Mouse (Mus musculus): ENCODE data around the gene Gpr19. TPM values are rescaled to one million over a fixed set of nuclear protein-coding genes. Genes with fewer than 3 reads are reported as not detected.
A peak's percentile ranks its signal among the peaks of the same experiment; 100 is the strongest.

Gene Gpr19
- polyA plus RNA-seq, 1 experiment from 2014 or later, result 11.1 TPM

DNA sequence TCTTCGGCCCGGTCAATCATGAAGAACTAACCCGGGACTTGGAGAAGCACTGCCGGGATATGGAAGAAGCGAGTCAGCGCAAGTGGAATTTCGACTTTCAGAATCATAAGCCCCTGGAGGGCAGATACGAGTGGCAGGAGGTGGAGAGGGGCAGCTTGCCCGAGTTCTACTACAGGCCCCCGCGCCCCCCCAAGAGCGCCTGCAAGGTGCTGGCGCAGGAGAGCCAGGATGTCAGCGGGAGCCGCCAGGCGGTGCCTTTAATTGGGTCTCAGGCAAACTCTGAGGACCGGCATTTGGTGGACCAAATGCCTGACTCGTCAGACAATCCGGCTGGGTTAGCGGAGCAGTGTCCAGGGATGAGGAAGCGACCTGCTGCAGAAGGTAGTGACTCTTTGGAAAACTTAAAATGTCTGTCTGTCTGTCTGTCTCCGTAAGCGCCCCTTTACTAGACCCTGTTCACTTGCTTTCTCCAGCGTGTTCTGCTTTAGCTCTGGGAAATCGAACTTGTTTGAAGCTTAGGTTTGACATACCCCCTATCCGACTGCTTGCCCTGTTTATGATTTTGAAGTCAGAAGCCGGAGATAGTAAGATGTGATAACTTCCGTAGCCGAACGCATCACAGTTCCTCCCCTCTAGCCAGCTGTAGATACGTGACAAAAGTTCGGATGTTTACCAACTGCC is 22.8 kb upstream of the Gpr19 start:
- no peaks in the 10 kb centered on the region for H3K27me3 ChIP-seq (ENCODE audit: insufficient read depth, low read length)
- H3K9me3 ChIP-seq (replicated peaks; ENCODE audit: low read length), result no peaks in the 10 kb centered on the region
- ATAC-seq (replicated peaks; ENCODE audit: low FRiP score, low read depth) (no peak), DNase-seq (ENCODE audit: low spot score) (peak; percentile 64)
- H3K27ac ChIP-seq, result peak overlapping the region; percentile 95
- TF ChIP-seq CTCF (IDR thresholded peaks at IDR 0.05; ENCODE audit: low read depth), result peak; percentile 11; the same call in 1 of the 2 replicates
- 0 out of 2 replicates have a peak, but pooled peaks cover 3% of the 10 kb centered on the region for H3K36me3 ChIP-seq (ENCODE audit: insufficient read depth, low read length)
- H3K4me3 ChIP-seq (replicated peaks; ENCODE audit: low read depth, low read length), result peak overlapping the region; percentile 71
- WGBS, result under 1% methylated on average over 32 of the region's 32 CpGs
- peak overlapping the region; percentile 91 for H3K4me2 ChIP-seq (ENCODE audit: low read length)
- peak overlapping the region; percentile 90 for H3K9ac ChIP-seq (ENCODE audit: low read depth, low read length)
- H3K4me1 ChIP-seq (replicated peaks; ENCODE audit: insufficient read depth, low read length), result peaks cover 8% of the 10 kb centered on the region; the same call in 1 of the 2 replicates

DNA sequence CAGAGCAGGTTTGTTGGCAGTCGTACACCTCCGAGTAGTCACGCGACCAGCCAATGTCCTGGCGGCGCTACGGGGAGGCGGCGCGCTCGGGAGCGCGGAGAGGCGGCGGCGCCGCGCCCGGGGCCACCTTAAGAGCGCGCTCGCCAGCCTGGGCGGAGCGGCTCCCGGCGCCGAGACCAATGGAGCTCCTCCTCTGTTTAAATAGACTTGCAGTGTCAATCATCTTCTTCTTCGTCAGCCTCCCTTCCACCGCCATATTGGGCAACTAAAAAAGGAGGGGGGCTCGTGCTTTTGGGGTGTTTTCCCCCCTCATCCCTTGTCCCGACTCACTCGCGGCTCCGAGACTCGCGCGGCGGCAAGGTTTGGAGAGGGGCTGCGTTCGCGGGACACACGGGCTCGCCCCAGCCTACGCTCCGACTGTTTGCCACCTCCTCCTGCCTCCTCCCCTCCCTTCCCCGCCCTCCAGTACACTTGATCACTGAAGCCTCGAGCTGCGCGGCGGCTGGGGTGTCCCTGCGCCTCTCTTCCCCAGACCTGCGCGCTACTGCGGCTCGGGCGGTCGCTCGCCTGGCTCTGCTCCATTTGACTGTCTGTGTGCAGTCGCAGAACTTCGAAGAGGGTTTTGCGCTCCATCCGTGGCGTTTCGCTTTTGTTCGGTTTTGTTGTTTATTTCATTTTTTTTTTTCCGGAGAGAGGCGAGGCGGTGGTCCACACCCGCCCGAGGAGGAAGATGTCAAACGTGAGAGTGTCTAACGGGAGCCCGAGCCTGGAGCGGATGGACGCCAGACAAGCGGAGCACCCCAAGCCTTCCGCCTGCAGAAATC is 22.0 kb upstream of the Gpr19 start, which contains the start of gene Cdkn1b:
Gene Cdkn1b, plus strand, starts transcription at position 212 of the 824 bp plus-strand sequence.
- Histone ChIP-seq H3K4me3 (replicated peaks; ENCODE audit: low read depth, low read length) (peak within 1 kb of the TSS; percentile 71), H3K4me2 (ENCODE audit: low read length) (peak within 1 kb of the TSS; percentile 91), H3K36me3 (ENCODE audit: insufficient read depth, low read length) (0 out of 2 replicates have a peak, but pooled peaks cover 3% of the 10 kb centered on the region), H3K9ac (ENCODE audit: low read depth, low read length) (peak within 1 kb of the TSS; percentile 90), H3K27me3 (ENCODE audit: insufficient read depth, low read length) (no peaks in the 10 kb centered on the region), H3K27ac (peak within 1 kb of the TSS; percentile 95), H3K9me3 (replicated peaks; ENCODE audit: low read length) (no peaks in the 10 kb centered on the region), H3K4me1 (replicated peaks; ENCODE audit: insufficient read depth, low read length) (peaks cover 8% of the 10 kb centered on the region; the same call in 1 of the 2 replicates)
- ATAC-seq (replicated peaks; ENCODE audit: low FRiP score, low read depth), result peak; percentile 93
- DNase-seq (ENCODE audit: low spot score), result peak; percentile 99
- under 1% methylated on average over 76 of the region's 77 CpGs for WGBS
- TF ChIP-seq CTCF (IDR thresholded peaks at IDR 0.05; ENCODE audit: low read depth), result no peak

DNA sequence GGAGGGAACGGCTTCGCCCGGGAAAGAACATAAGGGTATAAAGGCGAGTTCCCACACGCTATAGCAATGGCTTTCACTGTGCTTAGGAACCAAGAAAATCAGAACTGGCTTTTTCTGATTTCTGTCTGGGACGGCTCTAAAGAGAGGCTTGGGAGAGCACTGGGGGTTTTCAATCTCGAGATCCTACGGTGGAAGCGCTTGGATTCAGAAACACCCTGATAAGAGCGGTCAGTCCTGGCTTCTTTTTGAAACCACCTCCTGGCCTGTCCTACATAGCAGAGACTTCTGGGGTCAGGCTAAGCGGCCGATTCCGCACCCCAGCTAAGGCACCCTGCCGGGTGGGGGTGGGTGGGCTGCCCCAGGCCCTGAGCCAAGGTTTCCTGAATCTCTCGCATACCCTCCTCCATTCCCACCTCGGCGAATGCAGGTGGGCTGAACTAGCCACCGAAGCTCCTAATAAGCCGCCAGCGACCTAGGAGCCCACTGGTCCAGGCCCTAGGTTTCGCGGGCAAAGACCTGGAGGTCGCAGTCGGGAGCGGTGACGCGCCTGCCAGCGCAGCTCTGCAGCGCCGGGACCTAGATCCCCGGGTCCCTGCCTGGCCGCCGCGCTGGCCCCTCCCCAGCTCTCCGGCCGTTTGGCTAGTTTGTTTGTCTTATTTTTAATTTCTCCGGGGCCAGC is 21.3 kb upstream of the Gpr19 start:
- Histone ChIP-seq H3K27ac (peak overlapping the region; percentile 95), H3K4me3 (replicated peaks; ENCODE audit: low read depth, low read length) (peak overlapping the region; percentile 71), H3K36me3 (ENCODE audit: insufficient read depth, low read length) (0 out of 2 replicates have a peak, but pooled peaks cover 3% of the 10 kb centered on the region), H3K9me3 (replicated peaks; ENCODE audit: low read length) (no peaks in the 10 kb centered on the region), H3K9ac (ENCODE audit: low read depth, low read length) (peak overlapping the region; percentile 90), H3K4me2 (ENCODE audit: low read length) (peak overlapping the region; percentile 91), H3K27me3 (ENCODE audit: insufficient read depth, low read length) (no peaks in the 10 kb centered on the region), H3K4me1 (replicated peaks; ENCODE audit: insufficient read depth, low read length) (peaks cover 8% of the 10 kb centered on the region; the same call in 1 of the 2 replicates)
- peak; percentile 44 for DNase-seq (ENCODE audit: low spot score)
- peak; percentile 5; the same call in 1 of the 2 replicates for ATAC-seq (replicated peaks; ENCODE audit: low FRiP score, low read depth)
- WGBS, result 6% methylated on average over 37 of the region's 37 CpGs
- TF ChIP-seq CTCF (IDR thresholded peaks at IDR 0.05; ENCODE audit: low read depth), result no peak

DNA sequence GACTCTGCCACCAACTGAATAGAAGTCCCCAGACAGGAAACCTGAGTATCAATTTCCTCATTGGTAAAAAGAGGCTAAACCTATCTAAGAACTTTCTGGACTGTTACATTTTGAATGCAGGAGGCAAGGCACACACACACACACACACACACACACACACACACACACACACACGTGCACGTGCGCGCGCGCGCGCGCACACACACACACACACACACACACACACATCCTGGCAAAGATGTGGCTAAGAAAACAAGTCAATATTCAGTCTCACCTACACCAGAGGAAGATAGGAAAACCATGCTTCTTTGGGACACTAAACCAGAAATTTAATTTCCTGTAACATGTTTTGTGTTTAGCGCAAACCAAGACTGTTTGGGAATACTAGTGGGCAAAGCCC is 20.4 kb upstream of the Gpr19 start:
- DNase-seq (ENCODE audit: low spot score) (no peak), ATAC-seq (replicated peaks; ENCODE audit: low FRiP score, low read depth) (no peak)
- Histone ChIP-seq H3K27ac (no peak overlapping the region), H3K27me3 (ENCODE audit: insufficient read depth, low read length) (no peaks in the 10 kb centered on the region), H3K9me3 (replicated peaks; ENCODE audit: low read length) (no peaks in the 10 kb centered on the region), H3K4me2 (ENCODE audit: low read length) (peak overlapping the region; percentile 91; the same call in 1 of the 2 replicates), H3K36me3 (ENCODE audit: insufficient read depth, low read length) (0 out of 2 replicates have a peak, but pooled peaks cover 2% of the 10 kb centered on the region), H3K4me3 (replicated peaks; ENCODE audit: low read depth, low read length) (no peak overlapping the region), H3K4me1 (replicated peaks; ENCODE audit: insufficient read depth, low read length) (peaks cover 8% of the 10 kb centered on the region; the same call in 1 of the 2 replicates), H3K9ac (ENCODE audit: low read depth, low read length) (no peak overlapping the region)
- TF ChIP-seq CTCF (IDR thresholded peaks at IDR 0.05; ENCODE audit: low read depth), result no peak
- WGBS, result 95% methylated on average over 10 of the region's 10 CpGs

DNA sequence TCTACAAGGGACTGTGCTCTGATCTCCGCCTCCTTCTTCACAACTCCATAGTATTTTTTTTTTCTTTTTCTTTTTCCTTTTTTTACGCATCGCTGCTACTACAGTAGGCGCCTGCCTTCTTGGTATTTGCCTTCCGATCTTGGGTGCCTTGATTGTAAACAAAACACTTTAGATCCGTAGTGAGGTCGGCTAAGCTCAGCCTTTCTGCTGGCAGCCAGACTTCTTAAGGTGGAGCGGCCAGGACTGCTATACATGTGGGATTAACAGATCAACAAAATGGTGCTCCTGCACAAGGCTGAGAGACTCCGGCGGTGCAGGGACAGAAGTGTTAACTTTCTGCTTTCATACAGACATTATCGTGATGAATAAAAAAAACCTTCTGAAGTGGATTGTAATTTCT is 18.7 kb upstream of the Gpr19 start:
- no peak for TF ChIP-seq CTCF (IDR thresholded peaks at IDR 0.05; ENCODE audit: low read depth)
- H3K27me3 ChIP-seq (ENCODE audit: insufficient read depth, low read length), result no peaks in the 10 kb centered on the region
- H3K9ac ChIP-seq (ENCODE audit: low read depth, low read length), result peak overlapping the region; percentile 68
- peak overlapping the region; percentile 40 for H3K4me3 ChIP-seq (replicated peaks; ENCODE audit: low read depth, low read length)
- no peaks in the 10 kb centered on the region for H3K36me3 ChIP-seq (ENCODE audit: insufficient read depth, low read length)
- peak overlapping the region; percentile 81 for H3K27ac ChIP-seq
- DNase-seq (ENCODE audit: low spot score) (peak; percentile 92), ATAC-seq (replicated peaks; ENCODE audit: low FRiP score, low read depth) (0 out of 2 replicates have a peak, but pooled peaks have one; percentile 13)
- no peaks in the 10 kb centered on the region for H3K9me3 ChIP-seq (replicated peaks; ENCODE audit: low read length)
- peak overlapping the region; percentile 90 for H3K4me2 ChIP-seq (ENCODE audit: low read length)
- 2% methylated on average over 11 of the region's 11 CpGs for WGBS
- H3K4me1 ChIP-seq (replicated peaks; ENCODE audit: insufficient read depth, low read length), result peaks cover 4% of the 10 kb centered on the region; the same call in 1 of the 2 replicates
